Mouse (Mus musculus) midbrain, embryonic 16.5 days (tissue): Measurements from ENCODE around the gene Cxcr1. TPM values are rescaled to one million over a fixed set of nuclear protein-coding genes. Genes with fewer than 3 reads are reported as not detected.
"Not testable (repeated sequence)": the region's sequence is repeated elsewhere in the genome, so short reads cannot be mapped to it uniquely, and the experiment has no call there.

Experiments
- ATAC-seq: fragments of 200-750 bp; cut with Nextera tagmentation; 2 replicates; pipeline ENCODE4 v1.8.0; 2017; ENCODE audit warnings: moderate TSS enrichment
- H3K27ac ChIP-seq: fragments of 300-500 bp; sonication (generic); 2 replicates; pipeline ENCODE4 v1.5.1; 2014; ENCODE audit warnings: mild to moderate bottlenecking, low read length, mixed read lengths
- H3K27me3 ChIP-seq: fragments of 300-500 bp; sonication (generic); 2 replicates; pipeline ENCODE4 v1.6.1; 2014; ENCODE audit warnings: low read depth, low read length, mixed read lengths; ENCODE audit not compliant: control insufficient read depth, insufficient read depth
- H3K36me3 ChIP-seq: fragments of 300-500 bp; sonication (generic); 2 replicates; pipeline ENCODE4 v1.6.1; 2014; ENCODE audit warnings: mild to moderate bottlenecking, low read length, moderate library complexity, mixed read lengths; ENCODE audit not compliant: control insufficient read depth, insufficient read depth
- H3K4me1 ChIP-seq: fragments of 300-500 bp; sonication (generic); 2 replicates; pipeline ENCODE4 v1.6.1; 2014; ENCODE audit warnings: mild to moderate bottlenecking, low read length, mixed read lengths; ENCODE audit not compliant: control insufficient read depth, insufficient read depth
- H3K4me2 ChIP-seq: fragments of 300-500 bp; sonication (generic); 2 replicates; pipeline ENCODE4 v1.6.1; 2014; ENCODE audit warnings: mild to moderate bottlenecking, low read length, mixed read lengths
- H3K4me3 ChIP-seq: fragments of 300-500 bp; sonication (generic); 2 replicates; pipeline ENCODE4 v1.5.1; 2014; ENCODE audit warnings: low read depth, mild to moderate bottlenecking, low read length, moderate library complexity, mixed read lengths
- H3K9ac ChIP-seq: fragments of 300-500 bp; sonication (generic); 2 replicates; pipeline ENCODE4 v1.6.1; 2014; ENCODE audit warnings: low read depth, low read length, mixed read lengths
- H3K9me3 ChIP-seq: fragments of 300-500 bp; sonication (generic); replicated peaks from 2 replicates; pipeline ENCODE4 v1.6.1; 2014; ENCODE audit warnings: mild to moderate bottlenecking, low read length, mixed read lengths; ENCODE audit not compliant: control insufficient read depth, poor library complexity, severe bottlenecking
- WGBS: fragments of 180-500 bp; shearing (Covaris S2); extraction: QIAGEN DNeasy Blood & Tissue Kit; methylation state at CpG from one replicate; pipeline ENCODE4 v1.1.7; 2014; 5-methylcytosine and 5-hydroxymethylcytosine counted together
- polyA plus RNA-seq: library from polyadenylated mRNA; unstranded; fragments of >200 nt; fragmentation: Nextera tagmentation; extraction: Ambion mirVana; gene quantifications from 2 replicates; pipeline ENCODE4 v1.2.1, GENCODE M21; 2015

Gene Cxcr1
- polyA plus RNA-seq, 1 experiment from 2014 or later: not detected

DNA sequence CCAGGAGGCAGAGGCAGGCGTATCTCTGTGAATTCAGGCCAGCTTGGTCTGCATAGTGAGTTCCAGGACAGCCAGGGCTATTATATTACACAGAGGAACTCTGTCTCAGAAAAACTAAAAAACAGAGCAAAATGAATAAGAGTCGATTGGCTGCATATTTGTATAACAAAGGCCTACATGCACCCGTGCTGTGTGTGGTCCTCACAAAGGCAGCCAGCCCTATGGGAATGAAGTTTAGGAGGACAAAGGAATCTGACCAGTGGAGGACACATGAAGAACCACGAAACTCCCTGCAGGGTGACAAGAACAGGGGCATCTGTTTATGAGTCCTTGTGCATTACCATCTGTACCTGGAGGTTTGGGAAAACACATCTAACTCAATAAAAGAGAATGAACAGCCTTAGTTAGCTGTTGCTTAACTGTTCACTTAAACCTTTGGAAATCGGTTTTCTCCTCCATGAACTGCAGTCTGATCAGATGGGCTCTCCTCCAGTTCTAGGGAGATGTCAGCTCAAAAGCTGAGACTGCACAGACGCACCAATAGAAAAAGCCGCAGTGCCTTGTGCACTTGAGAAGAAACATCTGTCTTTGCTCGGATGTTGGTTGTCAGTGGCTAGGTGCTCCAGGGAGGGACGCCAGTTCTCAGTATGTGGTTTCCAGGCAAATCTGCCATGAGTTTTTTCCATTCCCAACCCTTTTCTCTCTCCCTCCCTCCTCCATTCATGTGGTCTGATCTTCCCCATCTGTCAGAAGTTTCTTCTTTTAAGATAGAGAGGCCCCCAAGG, 14.6 kb downstream of the Cxcr1 start:
- Histone ChIP-seq H3K4me2 (no peak overlapping the region), H3K4me1 (no peaks in the 10 kb centered on the region), H3K9ac (no peak overlapping the region), H3K27me3 (no peaks in the 10 kb centered on the region; the same call in 1 of the 2 replicates), H3K36me3 (no peaks in the 10 kb centered on the region), H3K27ac (no peak overlapping the region), H3K9me3 (no peaks in the 10 kb centered on the region), H3K4me3 (no peak overlapping the region)
- ATAC-seq: no peak
- 61% methylated on average over 9 of the region's 9 CpGs for WGBS

DNA sequence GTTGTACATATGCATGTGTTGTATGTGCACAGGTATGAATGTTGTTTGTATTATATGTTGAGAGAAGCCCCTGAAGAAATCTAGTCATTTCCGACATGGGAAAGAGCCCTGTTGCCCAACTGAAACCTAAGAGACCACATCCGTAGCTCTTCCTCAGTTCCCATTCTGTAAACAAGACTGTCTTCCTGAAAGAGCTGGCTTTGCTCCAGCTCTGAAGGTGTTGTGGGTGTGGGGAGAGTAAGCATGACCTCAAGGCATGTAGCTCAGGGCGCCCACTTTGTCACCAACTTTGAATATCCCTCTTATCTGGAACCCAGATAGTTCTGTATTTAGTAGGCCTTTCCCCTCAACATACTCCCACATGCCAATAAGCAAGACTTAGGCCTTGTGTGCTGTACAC, 15.8 kb downstream of the Cxcr1 start:
- 91% methylated on average over 3 of the region's 3 CpGs for WGBS

GRCm38 (mm10) chr1:74175731-74176130, 18.7 kb downstream of the Cxcr1 start:
- Histone ChIP-seq H3K4me1 (no peaks in the 10 kb centered on the region), H3K4me3 (no peak overlapping the region), H3K27me3 (no peaks in the 10 kb centered on the region; the same call in 1 of the 2 replicates), H3K27ac (no peak overlapping the region), H3K4me2 (no peak overlapping the region), H3K9me3 (no peaks in the 10 kb centered on the region), H3K36me3 (no peaks in the 10 kb centered on the region), H3K9ac (no peak overlapping the region)
- no peak for ATAC-seq
- 85% methylated on average over 4 of the region's 4 CpGs for WGBS

More for the DNA sequence above, 15.8 kb downstream of the Cxcr1 start:
- Histone ChIP-seq H3K27ac (no peak overlapping the region), H3K9me3 (no peaks in the 10 kb centered on the region), H3K4me1 (no peaks in the 10 kb centered on the region), H3K4me2 (no peak overlapping the region), H3K36me3 (no peaks in the 10 kb centered on the region), H3K27me3 (no peaks in the 10 kb centered on the region; the same call in 1 of the 2 replicates), H3K9ac (no peak overlapping the region), H3K4me3 (no peak overlapping the region)
- ATAC-seq: no peak

DNA sequence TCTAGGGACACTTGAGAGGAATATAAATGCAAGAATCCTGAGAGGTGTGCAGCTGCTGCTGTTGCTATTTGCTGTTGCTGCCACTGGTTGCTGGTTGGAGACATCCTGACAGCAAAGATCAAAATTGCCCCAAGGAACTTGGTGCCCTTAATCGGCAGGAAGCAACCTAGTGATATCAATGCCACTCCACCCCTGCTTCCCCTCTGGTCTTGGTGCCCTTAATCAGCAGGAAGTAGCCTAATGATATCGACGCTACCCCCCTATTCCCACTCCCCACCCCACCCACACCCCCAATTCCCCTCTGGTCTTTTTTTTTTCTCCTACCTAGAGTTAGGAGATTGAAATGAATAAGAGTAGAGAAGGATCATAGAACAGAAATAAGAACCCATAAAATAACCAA, 21.7 kb downstream of the Cxcr1 start:
- no peaks in the 10 kb centered on the region; the same call in 1 of the 2 replicates for H3K27me3 ChIP-seq
- ATAC-seq: no peak
- H3K4me3 ChIP-seq: no peak overlapping the region
- H3K4me1 ChIP-seq: no peaks in the 10 kb centered on the region
- 92% methylated on average over 3 of the region's 3 CpGs for WGBS
- no peak overlapping the region for H3K9ac ChIP-seq
- H3K36me3 ChIP-seq: no peaks in the 10 kb centered on the region
- H3K9me3 ChIP-seq: no peaks in the 10 kb centered on the region
- H3K4me2 ChIP-seq: no peak overlapping the region
- no peak overlapping the region for H3K27ac ChIP-seq

GRCm38 (mm10) chr1:74169721-74170120, 24.7 kb downstream of the Cxcr1 start:
- no peaks in the 10 kb centered on the region for H3K36me3 ChIP-seq
- no peaks in the 10 kb centered on the region for H3K27me3 ChIP-seq
- H3K4me2 ChIP-seq: no peak overlapping the region
- H3K9me3 ChIP-seq: no peaks in the 10 kb centered on the region
- 91% methylated on average over 3 of the region's 3 CpGs for WGBS
- H3K4me1 ChIP-seq: no peaks in the 10 kb centered on the region
- H3K4me3 ChIP-seq: no peak overlapping the region
- ATAC-seq: no peak
- H3K9ac ChIP-seq: no peak overlapping the region
- no peak overlapping the region for H3K27ac ChIP-seq

GRCm38 (mm10) chr1:74167136-74167535, 27.3 kb downstream of the Cxcr1 start:
- Histone ChIP-seq H3K27me3 (no peaks in the 10 kb centered on the region), H3K36me3 (no peaks in the 10 kb centered on the region), H3K27ac (no peak overlapping the region), H3K4me2 (no peak overlapping the region), H3K9ac (no peak overlapping the region), H3K4me3 (no peak overlapping the region), H3K9me3 (no peaks in the 10 kb centered on the region), H3K4me1 (no peaks in the 10 kb centered on the region)
- no peak for ATAC-seq
- WGBS: 88% methylated on average over 5 of the region's 5 CpGs

DNA sequence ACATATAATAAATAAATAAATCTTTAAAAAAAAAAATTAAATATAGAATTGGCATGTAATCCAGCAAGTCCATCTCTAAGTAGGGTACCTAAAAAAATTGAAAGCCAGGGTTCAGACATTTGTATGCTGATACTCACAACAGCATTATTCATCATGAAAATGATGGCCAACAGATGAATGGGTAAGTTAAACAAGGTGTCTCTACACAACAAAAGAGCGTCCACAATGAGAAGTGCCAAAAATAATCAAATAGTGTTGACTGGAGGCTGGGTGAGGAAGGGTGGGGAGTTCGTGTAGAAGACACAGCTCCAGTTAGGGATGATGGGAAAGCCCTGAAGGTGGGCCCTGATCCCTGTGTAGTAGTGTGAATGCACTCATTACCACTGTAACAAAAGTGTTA, 34.4 kb downstream of the Cxcr1 start:
- WGBS: 77% methylated on average over 2 of the region's 2 CpGs
- no peak overlapping the region for H3K9ac ChIP-seq
- H3K4me1 ChIP-seq: no peaks in the 10 kb centered on the region
- no peak overlapping the region for H3K4me3 ChIP-seq
- H3K4me2 ChIP-seq: no peak overlapping the region
- no peaks in the 10 kb centered on the region for H3K36me3 ChIP-seq
- ATAC-seq: no peak
- no peak overlapping the region for H3K27ac ChIP-seq
- no peaks in the 10 kb centered on the region for H3K27me3 ChIP-seq
- no peaks in the 10 kb centered on the region for H3K9me3 ChIP-seq

DNA sequence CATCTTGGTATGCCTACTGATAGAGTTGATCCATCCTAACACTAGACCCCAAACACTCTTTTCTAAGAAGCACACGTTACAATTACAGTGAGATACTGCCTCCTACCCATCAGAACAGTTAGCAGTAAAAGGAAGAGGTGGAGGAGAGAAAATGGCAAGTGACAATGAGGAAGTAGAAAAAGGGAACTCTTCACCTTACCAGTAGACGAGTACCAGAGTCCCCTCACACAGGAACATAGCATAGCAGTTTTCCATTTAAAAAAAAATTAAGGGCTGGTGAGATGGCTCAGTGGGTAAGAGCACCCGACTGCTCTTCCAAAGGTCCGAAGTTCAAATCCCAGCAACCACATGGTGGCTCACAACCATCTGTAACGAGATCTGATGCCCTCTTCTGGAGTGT, 34.8 kb downstream of the Cxcr1 start:
- not testable (repeated sequence) for H3K36me3 ChIP-seq, H3K4me2 ChIP-seq, H3K4me3 ChIP-seq, H3K9me3 ChIP-seq, ATAC-seq, H3K27ac ChIP-seq, H3K9ac ChIP-seq, H3K27me3 ChIP-seq, H3K4me1 ChIP-seq
- WGBS: 88% methylated on average over 4 of the region's 5 CpGs

DNA sequence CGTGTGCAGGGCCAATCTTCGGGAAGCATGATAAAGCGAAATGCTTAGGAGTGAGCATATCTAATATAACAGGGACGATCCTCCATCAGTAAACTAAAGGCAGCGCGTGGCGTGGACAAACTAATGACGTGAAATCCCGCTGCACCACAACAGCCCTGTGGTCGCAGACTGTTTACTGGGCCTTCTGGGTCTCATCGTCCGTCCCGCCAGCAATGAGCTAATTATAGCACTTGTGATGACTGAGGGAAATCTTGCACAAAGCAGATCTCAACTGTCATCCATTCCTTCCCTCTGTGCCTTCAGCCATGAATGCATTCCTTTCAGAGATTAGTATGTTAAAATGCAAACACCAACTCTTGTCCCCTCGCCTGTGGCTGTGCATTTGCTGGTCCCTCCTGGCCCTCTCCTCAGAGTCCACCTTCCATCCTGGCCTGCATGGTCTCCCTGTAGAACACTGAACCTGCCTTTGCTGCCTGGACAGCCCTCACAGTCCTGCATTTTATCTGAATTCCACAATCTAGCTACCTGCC, 38.0 kb downstream of the Cxcr1 start:
- H3K27ac ChIP-seq: no peak overlapping the region
- no peaks in the 10 kb centered on the region for H3K4me1 ChIP-seq
- no peak overlapping the region for H3K4me2 ChIP-seq
- no peak overlapping the region for H3K9ac ChIP-seq
- H3K4me3 ChIP-seq: no peak overlapping the region
- H3K9me3 ChIP-seq: no peaks in the 10 kb centered on the region
- no peaks in the 10 kb centered on the region for H3K27me3 ChIP-seq
- no peaks in the 10 kb centered on the region for H3K36me3 ChIP-seq
- 72% methylated on average over 14 of the region's 14 CpGs for WGBS
- ATAC-seq: no peak
